Mouse (Mus musculus) liver, embryonic 11.5 days (tissue): ENCODE measurements at regions not wholly inside any gene's neighbourhood (a gene's known extent, or its start where the extent isn't known, plus 50 kb on each side); places are given as distances from the start of the nearest gene placed in this dataset.

ENCODE experiments used
- ATAC-seq: fragments of 200-750 bp; cut with Nextera tagmentation; replicated peaks from 2 replicates; pipeline ENCODE4 v1.8.0; 2017; ENCODE audit warnings: moderate number of reproducible peaks, mild to moderate bottlenecking, moderate TSS enrichment, moderate library complexity; ENCODE audit not compliant: low FRiP score
- DNase-seq: peaks from one replicate; pipeline ENCODE4 v3.0.0-alpha.2; 2017; ENCODE audit warnings: low spot score
- H3K27ac ChIP-seq: fragments of 300-500 bp; sonication (generic); 2 replicates; pipeline ENCODE4 v1.5.1; 2014; ENCODE audit warnings: mild to moderate bottlenecking, low read depth, low read length, control low read depth
- H3K27me3 ChIP-seq: fragments of 300-500 bp; sonication (generic); replicated peaks from 2 replicates; pipeline ENCODE4 v1.6.1; 2014; ENCODE audit warnings: low read length, mixed read lengths; ENCODE audit not compliant: control insufficient read depth, insufficient read depth
- H3K36me3 ChIP-seq: fragments of 300-500 bp; sonication (generic); 2 replicates; pipeline ENCODE4 v1.6.1; 2014; ENCODE audit warnings: mild to moderate bottlenecking, low read length, moderate library complexity, mixed read lengths; ENCODE audit not compliant: control insufficient read depth, insufficient read depth
- H3K4me1 ChIP-seq: fragments of 300-500 bp; sonication (generic); replicated peaks from 2 replicates; pipeline ENCODE4 v1.6.1; 2014; ENCODE audit warnings: low read length, mixed read lengths; ENCODE audit not compliant: control insufficient read depth, insufficient read depth
- H3K4me2 ChIP-seq: fragments of 300-500 bp; sonication (generic); 2 replicates; pipeline ENCODE4 v1.6.1; 2014; ENCODE audit warnings: mild to moderate bottlenecking, control low read depth, moderate library complexity
- H3K4me3 ChIP-seq: fragments of 300-500 bp; sonication (generic); 2 replicates; pipeline ENCODE4 v1.5.1; 2014; ENCODE audit warnings: low read depth, low read length, control low read depth
- H3K9ac ChIP-seq: fragments of 300-500 bp; sonication (generic); 2 replicates; pipeline ENCODE4 v1.6.1; 2014; ENCODE audit warnings: low read depth, low read length, control low read depth
- H3K9me3 ChIP-seq: fragments of 300-500 bp; sonication (generic); 2 replicates; pipeline ENCODE4 v1.6.1; 2016; ENCODE audit warnings: low read length, inconsistent platforms, mixed read lengths; ENCODE audit not compliant: control insufficient read depth
- WGBS: fragments of 180-500 bp; shearing (Covaris S2); extraction: QIAGEN DNeasy Blood & Tissue Kit; methylation state at CpG from one replicate; pipeline ENCODE4 v1.1.7; 2014; 5-methylcytosine and 5-hydroxymethylcytosine counted together

- H3K9me3 ChIP-seq: no peaks in the 10 kb centered on the region
- DNase-seq (no peak), ATAC-seq (no peak)
- H3K4me2 ChIP-seq: no peak overlapping the region
- H3K4me3 ChIP-seq: no peak overlapping the region
- H3K36me3 ChIP-seq: no peaks in the 10 kb centered on the region
- no peaks in the 10 kb centered on the region for H3K4me1 ChIP-seq
- no peaks in the 10 kb centered on the region for H3K27me3 ChIP-seq
- 93% methylated on average over 1 of the region's 1 CpGs for WGBS
- no peak overlapping the region for H3K27ac ChIP-seq
- no peak overlapping the region for H3K9ac ChIP-seq
These were observed 94.1 kb upstream of the Pja2 start for GRCm38 (mm10) chr17:64425811-64426210.

GRCm38 (mm10) chr17:64426536-64426935, 94.8 kb upstream of the Pja2 start:
- DNase-seq (no peak), ATAC-seq (no peak)
- Histone ChIP-seq H3K4me3 (no peak overlapping the region), H3K27me3 (no peaks in the 10 kb centered on the region), H3K4me1 (no peaks in the 10 kb centered on the region), H3K4me2 (no peak overlapping the region), H3K36me3 (no peaks in the 10 kb centered on the region), H3K9ac (no peak overlapping the region), H3K27ac (no peak overlapping the region), H3K9me3 (no peaks in the 10 kb centered on the region)
- WGBS: 85% methylated on average over 5 of the region's 5 CpGs

GRCm38 (mm10) chr17:64439571-64439970, 107.9 kb upstream of the Pja2 start:
- no peak for DNase-seq
- Histone ChIP-seq H3K27me3 (no peaks in the 10 kb centered on the region), H3K36me3 (no peaks in the 10 kb centered on the region), H3K4me3 (no peak overlapping the region), H3K4me2 (no peak overlapping the region), H3K4me1 (no peaks in the 10 kb centered on the region), H3K27ac (no peak overlapping the region), H3K9me3 (no peaks in the 10 kb centered on the region), H3K9ac (no peak overlapping the region)
- ATAC-seq: no peak
- 89% methylated on average over 1 of the region's 1 CpGs for WGBS

- H3K4me1 ChIP-seq: no peaks in the 10 kb centered on the region
- H3K27ac ChIP-seq: no peak overlapping the region
- no peaks in the 10 kb centered on the region for H3K27me3 ChIP-seq
- no peak overlapping the region for H3K9ac ChIP-seq
- H3K36me3 ChIP-seq: no peaks in the 10 kb centered on the region
- ATAC-seq (no peak), DNase-seq (no peak)
- H3K4me2 ChIP-seq: no peak overlapping the region
- no peaks in the 10 kb centered on the region for H3K9me3 ChIP-seq
- WGBS: 66% methylated on average over 2 of the region's 2 CpGs
- H3K4me3 ChIP-seq: no peak overlapping the region
These were observed 123.0 kb upstream of the Pja2 start for GRCm38 (mm10) chr17:64454736-64455135.

GRCm38 (mm10) chr17:64466273-64466672, 134.3 kb upstream of the Man2a1 start:
- WGBS: 70% methylated on average over 7 of the region's 7 CpGs
- no peaks in the 10 kb centered on the region for H3K9me3 ChIP-seq
- no peaks in the 10 kb centered on the region for H3K4me1 ChIP-seq
- H3K36me3 ChIP-seq: no peaks in the 10 kb centered on the region
- no peaks in the 10 kb centered on the region for H3K27me3 ChIP-seq
- no peak overlapping the region for H3K9ac ChIP-seq
- no peak overlapping the region for H3K4me3 ChIP-seq
- no peak for DNase-seq
- ATAC-seq: 0 out of 2 replicates have a peak, but pooled peaks have one; percentile 45
- H3K27ac ChIP-seq: no peak overlapping the region
- no peak overlapping the region for H3K4me2 ChIP-seq

GRCm38 (mm10) chr17:64466746-64467145, 133.8 kb upstream of the Man2a1 start:
- 73% methylated on average over 9 of the region's 9 CpGs for whole genome bisulfite sequencing
- Histone ChIP-seq H3K4me3 (no peak overlapping the region), H3K9ac (no peak overlapping the region), H3K27ac (no peak overlapping the region), H3K4me2 (no peak overlapping the region), H3K36me3 (no peaks in the 10 kb centered on the region), H3K9me3 (no peaks in the 10 kb centered on the region), H3K4me1 (no peaks in the 10 kb centered on the region), H3K27me3 (no peaks in the 10 kb centered on the region)
- no peak for ATAC-seq
- no peak for DNase-seq

- H3K4me1 ChIP-seq: no peaks in the 10 kb centered on the region
- no peak for ATAC-seq
- H3K27ac ChIP-seq: no peak overlapping the region
- no peak for DNase-seq
- no peaks in the 10 kb centered on the region for H3K36me3 ChIP-seq
- WGBS: 72% methylated on average over 10 of the region's 12 CpGs
- no peaks in the 10 kb centered on the region for H3K27me3 ChIP-seq
- H3K9me3 ChIP-seq: no peaks in the 10 kb centered on the region
- no peak overlapping the region for H3K4me2 ChIP-seq
- no peak overlapping the region for H3K4me3 ChIP-seq
- no peak overlapping the region for H3K9ac ChIP-seq
These were observed 133.2 kb upstream of the Man2a1 start for GRCm38 (mm10) chr17:64467297-64467696.

GRCm38 (mm10) chr17:64469754-64470400, 130.7 kb upstream of the Man2a1 start:
- Histone ChIP-seq H3K36me3 (no peaks in the 10 kb centered on the region), H3K4me3 (no peak overlapping the region), H3K27me3 (no peaks in the 10 kb centered on the region), H3K4me1 (no peaks in the 10 kb centered on the region), H3K9ac (no peak overlapping the region), H3K9me3 (no peaks in the 10 kb centered on the region), H3K4me2 (no peak overlapping the region), H3K27ac (no peak overlapping the region)
- 51% methylated on average over 12 of the region's 12 CpGs for WGBS
- no peak for ATAC-seq
- no peak for DNase-seq

GRCm38 (mm10) chr17:64480607-64481038, 119.9 kb upstream of the Man2a1 start:
- ATAC-seq (no peak), DNase-seq (no peak)
- Histone ChIP-seq H3K9me3 (no peaks in the 10 kb centered on the region), H3K4me2 (no peak overlapping the region), H3K4me1 (no peaks in the 10 kb centered on the region), H3K27ac (no peak overlapping the region), H3K4me3 (no peak overlapping the region), H3K36me3 (no peaks in the 10 kb centered on the region), H3K27me3 (no peaks in the 10 kb centered on the region), H3K9ac (no peak overlapping the region)
- 21% methylated on average over 1 of the region's 1 CpGs for WGBS
